Mouse (Mus musculus): ENCODE measurements around the gene Mri1.

GRCm38 (mm10) chr8:84208381-84209380, 48.4 kb downstream of the Mri1 start:
- TF ChIP-seq CTCF (IDR thresholded peaks at IDR 0.05; ENCODE audit: low read depth, low read length) (no peak), TAL1 (conservative IDR thresholded peaks at IDR 0.05; ENCODE audit: low read depth, low read length) (no peak), POLR2AphosphoS5 (IDR thresholded peaks at IDR 0.05; ENCODE audit: insufficient replicate concordance, low read depth, low read length) (no peak)

Data from G1E (cell line).